Mouse (Mus musculus) liver, embryonic 12.5 days (tissue): ENCODE measurements around the gene Fads2. TPM values are rescaled to one million over a fixed set of nuclear protein-coding genes. Genes with fewer than 3 reads are reported as not detected.
"Not testable (repeated sequence)": the region's sequence is repeated elsewhere in the genome, so short reads cannot be mapped to it uniquely, and the experiment has no call there.

ENCODE experiments used
- ATAC-seq: fragments of 200-750 bp; cut with Nextera tagmentation; 2 replicates; pipeline ENCODE4 v1.8.0; 2017; ENCODE audit warnings: moderate number of reproducible peaks, mild to moderate bottlenecking, moderate library complexity
- H3K27ac ChIP-seq: fragments of 300-500 bp; sonication (generic); 2 replicates; pipeline ENCODE4 v1.5.1; 2016; ENCODE audit warnings: mild to moderate bottlenecking
- H3K27me3 ChIP-seq: fragments of 300-500 bp; sonication (generic); replicated peaks from 2 replicates; pipeline ENCODE4 v1.6.1; 2016; ENCODE audit warnings: mild to moderate bottlenecking, moderate library complexity
- H3K36me3 ChIP-seq: fragments of 300-500 bp; sonication (generic); 2 replicates; pipeline ENCODE4 v1.6.1; 2016; ENCODE audit warnings: mild to moderate bottlenecking, moderate library complexity
- H3K4me1 ChIP-seq: fragments of 300-500 bp; sonication (generic); 2 replicates; pipeline ENCODE4 v1.6.1; 2016
- H3K4me2 ChIP-seq: fragments of 300-500 bp; sonication (generic); 2 replicates; pipeline ENCODE4 v1.6.1; 2016; ENCODE audit warnings: mild to moderate bottlenecking, moderate library complexity
- H3K4me3 ChIP-seq: fragments of 300-500 bp; sonication (generic); 2 replicates; pipeline ENCODE4 v1.5.1; 2016; ENCODE audit warnings: mild to moderate bottlenecking, moderate library complexity
- H3K9ac ChIP-seq: fragments of 300-500 bp; sonication (generic); 2 replicates; pipeline ENCODE4 v1.6.1; 2016; ENCODE audit warnings: mild to moderate bottlenecking, moderate library complexity
- H3K9me3 ChIP-seq: fragments of 300-500 bp; sonication (generic); replicated peaks from 2 replicates; pipeline ENCODE4 v1.6.1; 2016; ENCODE audit warnings: mild to moderate bottlenecking, moderate library complexity
- WGBS: fragments of 180-500 bp; shearing (Covaris S2); methylation state at CpG from one replicate; pipeline ENCODE4 v1.1.7; 2016; ENCODE audit not compliant: insufficient replicate concordance; 5-methylcytosine and 5-hydroxymethylcytosine counted together
- polyA plus RNA-seq: library from polyadenylated mRNA; unstranded; fragments of >200 nt; fragmentation: Nextera tagmentation; extraction: Ambion mirVana; gene quantifications from 2 replicates; pipeline ENCODE4 v1.2.1, GENCODE M21; 2016

Fads2 gene
- 88.4 and 89.9 TPM in 2 replicates for polyA plus RNA-seq

GRCm38 (mm10) chr19:10101341-10102053 is at the start of gene Fads2:
Fads2 (minus strand) TSS chr19:10101746.
- peak within 1 kb of the TSS; percentile 77 for H3K9ac ChIP-seq
- ATAC-seq, result peak; percentile 82

DNA sequence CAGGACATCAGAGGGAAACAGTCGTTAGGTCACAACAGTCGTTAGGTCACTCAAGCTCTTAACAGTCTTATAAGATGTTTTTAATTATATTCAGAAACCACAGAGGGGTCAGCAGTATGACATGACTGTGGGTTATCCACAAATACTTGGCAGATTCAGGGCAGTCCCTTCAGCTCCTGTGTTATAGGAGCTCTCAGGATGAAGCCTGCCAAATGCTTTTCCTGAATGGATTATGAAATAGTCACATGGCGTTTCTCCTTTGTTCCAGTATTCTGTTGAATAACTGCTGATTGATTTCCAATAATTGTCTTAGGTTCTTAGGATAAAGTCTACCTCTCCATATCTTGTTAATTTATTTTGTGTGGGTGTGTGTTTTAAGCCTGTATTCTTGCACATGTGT is 47.6 kb upstream of the Fads2 start:
- no peak overlapping the region for H3K4me2 ChIP-seq
- peaks cover 13% of the 10 kb centered on the region for H3K4me1 ChIP-seq
- ATAC-seq, result no peak
- H3K36me3 ChIP-seq, result no peaks in the 10 kb centered on the region
- H3K4me3 ChIP-seq, result no peak overlapping the region
- no peaks in the 10 kb centered on the region; the same call in 1 of the 2 replicates for H3K9me3 ChIP-seq
- H3K27ac ChIP-seq, result no peak overlapping the region
- no peaks in the 10 kb centered on the region; the same call in 1 of the 2 replicates for H3K27me3 ChIP-seq
- WGBS, result 56% methylated on average over 3 of the region's 3 CpGs
- no peak overlapping the region for H3K9ac ChIP-seq

More at GRCm38 (mm10) chr19:10101341-10102053, at the start of gene Fads2:
- Histone ChIP-seq H3K4me3 (peak within 1 kb of the TSS; percentile 72), H3K27ac (peak within 1 kb of the TSS; percentile 86), H3K4me2 (peak within 1 kb of the TSS; percentile 96), H3K36me3 (peaks cover 21% of the 10 kb centered on the region), H3K4me1 (peaks cover 86% of the 10 kb centered on the region), H3K27me3 (no peaks in the 10 kb centered on the region), H3K9me3 (no peaks in the 10 kb centered on the region)
- under 1% methylated on average over 53 of the region's 57 CpGs for WGBS

DNA sequence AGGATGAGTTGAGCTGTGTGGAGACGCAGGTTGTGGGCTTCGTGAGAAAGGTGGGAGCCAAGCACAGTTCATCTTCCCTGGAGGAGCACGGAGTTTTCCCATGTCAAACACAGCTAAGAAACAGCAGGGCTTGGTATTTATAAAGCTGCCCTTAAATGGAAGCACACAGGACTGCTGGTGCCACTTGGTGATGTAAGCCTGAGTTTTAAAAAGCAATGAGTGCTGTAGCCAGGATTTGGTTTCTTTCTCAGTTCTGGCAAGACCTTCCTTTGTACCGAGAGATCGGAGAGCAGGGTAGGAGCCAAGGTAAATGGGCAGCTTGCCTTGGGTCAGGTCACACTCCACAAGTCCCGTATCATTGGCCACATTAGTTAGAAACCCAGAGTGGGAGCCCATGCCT is 47.0 kb upstream of the Fads2 start:
- H3K4me1 ChIP-seq, result peaks cover 13% of the 10 kb centered on the region
- H3K27me3 ChIP-seq, result no peaks in the 10 kb centered on the region; the same call in 1 of the 2 replicates
- H3K9me3 ChIP-seq, result no peaks in the 10 kb centered on the region; the same call in 1 of the 2 replicates
- no peaks in the 10 kb centered on the region for H3K36me3 ChIP-seq
- no peak for ATAC-seq
- no peak overlapping the region for H3K27ac ChIP-seq
- 77% methylated on average over 6 of the region's 6 CpGs for WGBS
- H3K4me3 ChIP-seq, result no peak overlapping the region
- no peak overlapping the region for H3K4me2 ChIP-seq
- H3K9ac ChIP-seq, result no peak overlapping the region

DNA sequence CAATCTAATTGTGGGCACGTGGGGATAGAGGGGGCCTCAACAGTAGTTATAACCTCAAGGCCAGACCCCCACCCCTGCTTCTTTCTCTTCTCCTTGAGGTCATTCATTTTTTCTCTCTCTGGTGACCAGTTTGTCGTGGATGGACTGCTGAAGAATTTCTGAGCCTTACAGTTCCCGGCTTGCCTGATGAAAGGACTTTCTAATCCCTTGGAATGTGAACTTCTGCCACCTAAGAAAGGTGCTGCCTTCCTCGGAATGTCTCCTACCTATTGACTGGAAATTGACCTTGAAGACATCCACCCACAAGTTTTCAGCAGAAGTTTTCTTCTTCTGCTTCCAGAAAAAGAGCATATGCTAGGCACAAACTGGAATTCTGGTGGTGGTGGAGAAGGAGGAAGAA is 42.9 kb upstream of the Fads2 start:
- H3K27ac ChIP-seq, result no peak overlapping the region
- H3K9me3 ChIP-seq, result no peaks in the 10 kb centered on the region
- peaks cover 11% of the 10 kb centered on the region for H3K4me1 ChIP-seq
- peaks cover 4% of the 10 kb centered on the region; the same call in 1 of the 2 replicates for H3K27me3 ChIP-seq
- 55% methylated on average over 4 of the region's 4 CpGs for WGBS
- H3K4me2 ChIP-seq, result no peak overlapping the region
- ATAC-seq, result no peak
- H3K9ac ChIP-seq, result no peak overlapping the region
- H3K36me3 ChIP-seq, result no peaks in the 10 kb centered on the region
- no peak overlapping the region for H3K4me3 ChIP-seq

- Histone ChIP-seq H3K36me3 (no peaks in the 10 kb centered on the region), H3K27ac (no peak overlapping the region), H3K4me3 (no peak overlapping the region), H3K4me2 (no peak overlapping the region), H3K27me3 (peaks cover 4% of the 10 kb centered on the region; the same call in 1 of the 2 replicates), H3K9ac (no peak overlapping the region), H3K4me1 (peaks cover 3% of the 10 kb centered on the region), H3K9me3 (no peaks in the 10 kb centered on the region)
- ATAC-seq, result no peak
- 67% methylated on average over 2 of the region's 2 CpGs for WGBS
Observed at GRCm38 (mm10) chr19:10143667-10144066, 42.1 kb upstream of the Fads2 start.

DNA sequence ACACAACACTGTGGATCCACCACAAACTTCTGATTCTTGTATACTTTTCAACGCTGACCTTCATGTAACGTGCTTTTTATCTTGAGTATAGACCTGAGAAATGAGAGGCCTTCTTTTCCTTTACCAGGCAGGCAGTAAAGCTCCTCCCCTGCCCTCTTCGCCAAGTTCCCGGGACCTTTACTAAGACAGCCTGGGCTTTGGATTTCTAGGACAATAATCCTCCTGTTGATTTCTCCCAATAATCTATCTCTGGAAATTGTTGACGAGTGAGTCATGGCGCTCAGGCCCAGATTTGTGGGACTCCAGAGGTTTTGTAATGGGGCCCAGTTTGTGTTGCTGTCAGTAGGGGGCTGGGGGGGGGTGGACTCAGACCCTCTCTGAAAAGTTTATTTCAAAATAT is 38.2 kb upstream of the Fads2 start:
- WGBS, result 79% methylated on average over 6 of the region's 6 CpGs
- H3K36me3 ChIP-seq, result no peaks in the 10 kb centered on the region
- no peaks in the 10 kb centered on the region for H3K4me1 ChIP-seq
- H3K4me2 ChIP-seq, result no peak overlapping the region
- no peak overlapping the region for H3K27ac ChIP-seq
- peaks cover 11% of the 10 kb centered on the region; the same call in 1 of the 2 replicates for H3K27me3 ChIP-seq
- no peaks in the 10 kb centered on the region for H3K9me3 ChIP-seq
- H3K9ac ChIP-seq, result no peak overlapping the region
- H3K4me3 ChIP-seq, result no peak overlapping the region
- ATAC-seq, result no peak

- ATAC-seq, result no peak
- Histone ChIP-seq H3K9me3 (no peaks in the 10 kb centered on the region), H3K9ac (no peak overlapping the region), H3K4me3 (no peak overlapping the region), H3K36me3 (no peaks in the 10 kb centered on the region), H3K4me1 (no peaks in the 10 kb centered on the region), H3K27me3 (peaks cover 6% of the 10 kb centered on the region; the same call in 1 of the 2 replicates), H3K4me2 (no peak overlapping the region), H3K27ac (no peak overlapping the region)
- WGBS, result 84% methylated on average over 5 of the region's 5 CpGs
Observed at GRCm38 (mm10) chr19:10137423-10137822, 35.9 kb upstream of the Fads2 start.

DNA sequence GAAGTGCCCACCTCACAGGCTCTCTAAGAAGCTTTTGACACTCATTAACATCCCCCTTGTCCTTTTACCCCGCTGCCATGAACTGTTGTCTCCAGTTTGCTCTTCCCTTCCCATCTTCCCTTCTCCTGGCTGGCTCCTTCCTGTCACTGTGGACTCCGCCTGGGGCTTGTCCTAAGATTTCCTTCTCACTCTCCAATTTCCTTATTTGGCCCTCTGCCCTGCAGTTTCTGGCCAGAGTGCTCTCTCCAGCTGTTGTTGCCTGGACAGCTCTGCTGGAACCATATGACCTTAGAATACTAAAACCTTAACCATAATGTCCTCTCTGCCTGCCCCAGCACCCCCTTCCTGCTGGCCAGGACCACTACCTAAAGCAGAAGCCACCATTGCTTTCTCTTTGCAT is 33.1 kb upstream of the Fads2 start:
- H3K27ac ChIP-seq, result no peak overlapping the region
- H3K9ac ChIP-seq, result no peak overlapping the region
- peaks cover 6% of the 10 kb centered on the region; the same call in 1 of the 2 replicates for H3K27me3 ChIP-seq
- H3K4me2 ChIP-seq, result no peak overlapping the region
- no peak overlapping the region for H3K4me3 ChIP-seq
- H3K4me1 ChIP-seq, result no peaks in the 10 kb centered on the region
- WGBS, result 36% methylated on average over 2 of the region's 2 CpGs
- H3K9me3 ChIP-seq, result no peaks in the 10 kb centered on the region
- no peak for ATAC-seq
- no peaks in the 10 kb centered on the region for H3K36me3 ChIP-seq

GRCm38 (mm10) chr19:10129547-10129946 is 28.0 kb upstream of the Fads2 start:
- H3K9ac ChIP-seq, H3K9me3 ChIP-seq, H3K4me3 ChIP-seq, H3K36me3 ChIP-seq, H3K27me3 ChIP-seq, H3K4me1 ChIP-seq, H3K4me2 ChIP-seq, H3K27ac ChIP-seq, ATAC-seq: not testable (repeated sequence)
- WGBS, result 62% methylated on average over 7 of the region's 7 CpGs

DNA sequence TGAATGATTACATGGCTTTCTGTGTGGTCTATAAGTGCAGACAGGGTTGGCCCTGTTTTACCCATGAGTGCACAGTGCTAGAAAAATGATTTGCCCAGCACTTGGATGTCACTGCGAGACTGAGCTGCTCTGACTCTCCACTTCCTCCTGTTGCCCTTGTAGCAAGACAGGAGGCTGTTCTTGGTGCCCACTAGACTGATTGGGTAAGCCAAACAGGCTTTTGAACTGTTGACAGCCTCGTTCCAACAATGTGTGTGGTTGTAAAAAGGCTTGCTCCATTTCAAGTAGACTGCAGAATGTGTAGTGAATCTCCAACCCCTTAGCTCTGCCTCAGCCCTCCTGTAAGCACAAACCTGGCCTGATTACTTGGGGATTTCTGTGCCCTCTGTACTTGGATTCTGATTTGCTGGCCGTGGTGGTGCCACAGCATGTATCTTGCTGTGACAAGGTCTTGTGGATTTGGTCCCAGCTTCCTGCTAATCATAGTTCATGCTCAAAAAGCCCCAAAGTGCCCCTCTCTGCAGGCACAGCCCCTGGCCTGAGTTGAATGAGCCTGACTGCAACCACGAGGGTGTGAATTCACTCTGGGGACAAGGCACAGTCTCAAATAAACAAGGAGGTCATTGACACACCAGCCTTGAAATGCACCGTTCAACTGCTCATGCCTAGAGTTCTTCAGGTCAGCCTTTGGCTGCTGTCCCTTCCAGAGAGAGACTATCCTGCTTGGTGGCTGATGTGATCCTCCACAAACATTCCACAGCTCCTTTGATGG is 25.1 kb upstream of the Fads2 start:
- 43% methylated on average over 5 of the region's 5 CpGs for WGBS
- Histone ChIP-seq H3K36me3 (no peaks in the 10 kb centered on the region), H3K4me3 (no peak overlapping the region), H3K4me2 (no peak overlapping the region), H3K9me3 (no peaks in the 10 kb centered on the region), H3K27ac (no peak overlapping the region), H3K27me3 (peaks cover 9% of the 10 kb centered on the region; the same call in 1 of the 2 replicates), H3K9ac (no peak overlapping the region), H3K4me1 (no peaks in the 10 kb centered on the region)
- no peak for ATAC-seq

DNA sequence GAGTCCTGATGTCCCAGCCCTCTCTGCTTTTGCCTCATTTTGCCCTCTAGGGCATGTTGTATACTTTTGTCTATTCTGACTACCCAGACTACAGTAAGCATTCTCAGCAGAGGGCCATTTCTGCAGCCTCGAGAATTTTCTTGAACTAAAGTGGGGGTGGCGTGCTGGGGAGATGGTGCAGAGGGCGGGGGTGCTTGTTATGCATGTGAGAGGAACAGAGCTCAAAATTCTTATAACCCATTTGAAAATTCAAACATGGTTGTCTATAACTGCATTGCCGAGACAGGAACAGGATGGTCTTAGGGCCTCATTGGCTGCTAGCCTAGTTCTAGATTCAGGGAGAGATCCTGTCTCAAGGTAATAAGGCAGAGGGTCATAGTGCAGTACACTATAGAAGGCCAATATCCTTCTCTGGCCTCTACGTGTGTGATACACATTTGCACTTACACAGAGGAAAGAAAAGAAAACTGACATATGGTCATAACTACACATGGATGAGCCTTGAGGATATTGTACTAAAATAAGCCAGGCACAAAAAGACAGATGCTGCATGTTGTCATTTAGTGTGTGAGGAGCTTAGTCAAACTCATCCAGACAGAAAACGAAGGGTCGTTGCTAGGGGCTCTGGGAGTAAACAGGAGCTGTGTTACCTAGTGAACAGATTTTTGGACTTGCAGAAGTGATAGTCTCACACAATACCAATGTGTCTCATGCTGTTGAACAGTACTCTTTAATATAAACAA is 22.5 kb upstream of the Fads2 start:
- Histone ChIP-seq H3K27me3 (peaks cover 6% of the 10 kb centered on the region; the same call in 1 of the 2 replicates), H3K4me3 (no peak overlapping the region), H3K36me3 (no peaks in the 10 kb centered on the region), H3K9ac (no peak overlapping the region), H3K27ac (no peak overlapping the region), H3K4me2 (no peak overlapping the region), H3K9me3 (no peaks in the 10 kb centered on the region), H3K4me1 (no peaks in the 10 kb centered on the region)
- WGBS, result 69% methylated on average over 7 of the region's 7 CpGs
- ATAC-seq, result no peak
